Mouse (Mus musculus): ENCODE measurements around the gene Psph. TPM values are rescaled to one million over a fixed set of nuclear protein-coding genes. Genes with fewer than 3 reads are reported as not detected.

The Psph gene
- total and polyA plus RNA-seq, 3 experiments, result 128 to 252 (median 232) TPM

DNA sequence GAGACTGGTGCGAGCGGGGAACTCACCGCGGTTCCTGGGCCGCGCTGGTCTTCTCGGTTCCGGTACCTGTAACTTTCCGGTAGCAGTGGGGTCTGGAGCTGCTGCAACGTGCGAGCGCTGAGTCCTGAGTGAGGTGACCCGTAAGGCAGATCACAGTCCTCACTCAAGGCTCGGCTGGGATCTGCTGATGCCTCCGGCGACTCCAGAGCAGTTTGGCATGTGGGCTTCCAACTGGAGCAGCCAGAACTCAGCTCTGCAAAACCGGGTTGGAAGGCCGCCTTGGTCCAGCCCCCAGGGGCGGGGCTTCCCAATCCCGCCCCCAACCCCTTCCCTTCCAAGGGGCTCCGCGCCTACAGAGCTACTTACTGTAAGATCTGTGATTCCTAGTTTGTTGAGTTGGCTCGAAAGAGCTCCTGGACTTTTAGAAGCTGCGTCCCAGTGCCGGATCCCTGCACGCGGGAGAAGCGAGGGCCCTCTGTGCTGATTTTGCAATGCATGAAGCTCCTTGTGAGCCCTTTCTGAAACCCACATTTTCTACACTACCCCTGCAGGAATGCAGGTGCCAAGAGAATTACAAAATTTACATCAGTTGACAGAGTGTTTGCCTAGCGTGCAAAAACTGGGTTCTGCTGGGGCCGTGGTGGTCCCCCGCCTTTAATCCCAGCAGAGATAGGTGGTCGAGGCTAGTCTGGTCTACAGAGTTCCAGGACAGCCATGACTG lies 8.1 kb downstream of the Psph start (continued):
- peak; percentile 74; the same call in 1 of the 2 replicates for TF ChIP-seq ZMIZ1 (IDR thresholded peaks at IDR 0.05; ENCODE audit: low read depth, low read length)
- no peak for TF ChIP-seq CHD2 (IDR thresholded peaks at IDR 0.05; ENCODE audit: low read length)

DNA sequence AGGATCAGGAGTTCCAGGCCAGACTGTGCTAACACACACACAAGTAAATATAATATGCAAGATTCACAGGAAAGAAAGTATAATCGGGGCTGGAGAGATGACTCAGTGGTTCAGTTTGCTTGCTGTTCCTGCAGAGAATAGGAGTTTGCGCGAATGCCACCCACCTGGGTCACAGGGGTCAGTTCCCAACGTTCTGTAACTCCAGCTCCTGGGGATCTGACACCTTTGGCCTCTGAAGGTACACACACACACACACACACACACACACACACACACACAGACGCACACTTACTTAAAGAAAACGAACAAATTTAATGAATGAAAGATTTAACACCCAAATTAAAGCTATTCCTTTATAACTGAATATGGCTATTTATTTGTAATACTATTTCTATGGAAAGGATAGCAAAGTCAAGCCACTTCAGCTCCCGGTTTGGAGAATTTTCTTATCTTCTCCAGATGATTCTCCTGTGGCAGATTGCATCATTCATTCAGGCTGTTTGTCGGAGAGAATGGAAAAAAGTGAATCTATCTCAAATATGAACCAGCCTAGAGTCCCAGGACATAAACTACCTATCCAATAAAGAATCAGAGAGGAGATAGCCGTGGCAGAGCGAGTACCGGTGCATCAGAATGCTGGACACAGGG lies 8.8 kb downstream of the Psph start:
- peaks cover 25% of the 10 kb centered on the region for H3K79me2 ChIP-seq (replicated peaks; ENCODE audit: control insufficient read depth, extremely low read depth, insufficient read depth, poor library complexity, severe bottlenecking)
- peaks cover 22 to 34% of the 10 kb centered on the region in 2 experiments for H3K36me3 ChIP-seq (replicated peaks in 1 of 2; ENCODE audit: control insufficient read depth in 1 of 2, insufficient read depth in 1 of 2, low read length in 1 of 2)
- H3K4me2 ChIP-seq (ENCODE audit: insufficient read depth, low read depth, poor library complexity, severe bottlenecking), result peak overlapping the region; percentile 95
- peak overlapping the region; percentile 4; the same call in 1 of the 2 replicates for H3K27ac ChIP-seq (ENCODE audit: insufficient read depth, low read depth)
- dilution Hi-C loops (cut with MboI; ENCODE audit: extremely low pct_ligation_motif_present, extremely low pct_unique_long_range_greater_than_20kb, low sequenced_read_pairs) (no loop called here), in situ Hi-C loops (cut with MboI; ENCODE audit: low pct_ligation_motif_present, low pct_unique_long_range_greater_than_20kb, low sequenced_read_pairs) (no loop called here)
- H3K9ac ChIP-seq (ENCODE audit: insufficient read depth, low read depth), result peak overlapping the region; percentile 92
- no peaks in the 10 kb centered on the region for H3K9me3 ChIP-seq (replicated peaks; ENCODE audit: low read length)
- DNase-seq (ENCODE audit: extremely low read depth), result no peak
- TF ChIP-seq RCOR1 (conservative IDR thresholded peaks at IDR 0.05; ENCODE audit: low read depth, low read length) (no peak), MEF2A (IDR thresholded peaks at IDR 0.05; ENCODE audit: borderline replicate concordance, low read depth, low read length) (no peak), SIN3A (IDR thresholded peaks at IDR 0.05; ENCODE audit: low read length) (no peak; the same call in 1 of the 2 replicates), RAD21 (IDR thresholded peaks at IDR 0.05; ENCODE audit: low read depth, low read length) (no peak), ETS1 (conservative IDR thresholded peaks at IDR 0.05; ENCODE audit: low read depth, low read length) (no peak), NELFE (IDR thresholded peaks at IDR 0.05; ENCODE audit: low read depth, low read length) (no peak), SMC3 (IDR thresholded peaks at IDR 0.05; ENCODE audit: low read depth, low read length) (no peak), BHLHE40 (IDR thresholded peaks at IDR 0.05; ENCODE audit: low read depth, low read length) (no peak), JUND (conservative IDR thresholded peaks at IDR 0.05; ENCODE audit: low read depth, low read length) (no peak), TBP (conservative IDR thresholded peaks at IDR 0.05; ENCODE audit: low read depth, low read length) (no peak), IRF4 (IDR thresholded peaks at IDR 0.05; ENCODE audit: low read depth, low read length) (no peak), CHD2 (IDR thresholded peaks at IDR 0.05; ENCODE audit: low read length) (no peak), POLR2A (IDR thresholded peaks at IDR 0.05; ENCODE audit: low read depth, low read length) (no peak), EP300 (IDR thresholded peaks at IDR 0.05; ENCODE audit: low read length) (no peak), ZC3H11A (IDR thresholded peaks at IDR 0.05; ENCODE audit: low read depth, low read length) (no peak), MAZ (IDR thresholded peaks at IDR 0.05; ENCODE audit: low read depth, low read length) (no peak)
- peak overlapping the region; percentile 74 to 96 (median 84) for H3K4me3 ChIP-seq (replicated peaks in 1 of 3; ENCODE audit: low read depth in 2 of 3, low read length in 2 of 3, poor library complexity in 1 of 3)
- H3K4me1 ChIP-seq (ENCODE audit: control insufficient read depth in 1 of 2, insufficient read depth in 2 of 2), result peaks cover 2 to 26% of the 10 kb centered on the region in 2 experiments; a peak in 2 of 4 replicates
- no peaks in the 10 kb centered on the region for H3K27me3 ChIP-seq (replicated peaks)

Measured in CH12.LX (cell line).